Mouse (Mus musculus) kidney, postnatal 0 days (tissue): ENCODE data around the gene Ptpn4. TPM values are rescaled to one million over a fixed set of nuclear protein-coding genes. Genes with fewer than 3 reads are reported as not detected.
A peak's percentile ranks its signal among the peaks of the same experiment; 100 is the strongest.

Source experiments
- ATAC-seq: fragments of 200-750 bp; cut with Nextera tagmentation; replicated peaks from 2 replicates; pipeline ENCODE4 v1.8.0; 2017; ENCODE audit warnings: low read depth, moderate number of reproducible peaks, moderate TSS enrichment, moderate library complexity; ENCODE audit not compliant: low FRiP score
- DNase-seq: peaks from one replicate; pipeline ENCODE4 v3.0.0-alpha.2; 2016; ENCODE audit warnings: low spot score
- H3K27ac ChIP-seq: fragments of 300-500 bp; sonication (generic); 2 replicates; pipeline ENCODE4 v1.5.1; 2014; ENCODE audit warnings: mild to moderate bottlenecking
- H3K27me3 ChIP-seq: fragments of 300-500 bp; sonication (generic); 2 replicates; pipeline ENCODE4 v1.6.1; 2014; ENCODE audit warnings: low read length, mixed read lengths; ENCODE audit not compliant: insufficient read depth
- H3K36me3 ChIP-seq: fragments of 300-500 bp; sonication (generic); 2 replicates; pipeline ENCODE4 v1.6.1; 2014; ENCODE audit warnings: low read length, mixed read lengths; ENCODE audit not compliant: insufficient read depth
- H3K4me1 ChIP-seq: fragments of 300-500 bp; sonication (generic); replicated peaks from 2 replicates; pipeline ENCODE4 v1.6.1; 2014; ENCODE audit warnings: antibody characterized with exemption, low read length, mixed read lengths; ENCODE audit not compliant: insufficient read depth
- H3K4me2 ChIP-seq: fragments of 300-500 bp; sonication (generic); 2 replicates; pipeline ENCODE4 v1.6.1; 2014; ENCODE audit warnings: mild to moderate bottlenecking, low read length, moderate library complexity, mixed read lengths
- H3K4me3 ChIP-seq: fragments of 300-500 bp; sonication (generic); replicated peaks from 2 replicates; pipeline ENCODE4 v1.5.1; 2014; ENCODE audit warnings: low read depth, low read length
- H3K9ac ChIP-seq: fragments of 300-500 bp; sonication (generic); 2 replicates; pipeline ENCODE4 v1.6.1; 2014; ENCODE audit warnings: low read depth, low read length
- H3K9me3 ChIP-seq: fragments of 300-500 bp; sonication (generic); replicated peaks from 2 replicates; pipeline ENCODE4 v1.6.1; 2016; ENCODE audit warnings: low read length, inconsistent platforms, mixed read lengths
- CTCF ChIP-seq: IDR thresholded peaks from 2 replicates; pipeline ENCODE4 v1.5.1; 2016; ENCODE audit warnings: antibody characterized with exemption, low read depth, mild to moderate bottlenecking, moderate library complexity
- WGBS: fragments of 180-500 bp; shearing (Covaris S2); extraction: QIAGEN DNeasy Blood & Tissue Kit; methylation state at CpG from one replicate; pipeline ENCODE4 v1.1.7; 2014; 5-methylcytosine and 5-hydroxymethylcytosine counted together
- polyA plus RNA-seq: library from polyadenylated mRNA; unstranded; fragments of >200 nt; fragmentation: Nextera tagmentation; extraction: Ambion mirVana; gene quantifications from 2 replicates; pipeline ENCODE4 v1.2.1, GENCODE M21; 2015

Gene Ptpn4
- polyA plus RNA-seq, 1 experiment from 2014 or later = 5.9 TPM

DNA sequence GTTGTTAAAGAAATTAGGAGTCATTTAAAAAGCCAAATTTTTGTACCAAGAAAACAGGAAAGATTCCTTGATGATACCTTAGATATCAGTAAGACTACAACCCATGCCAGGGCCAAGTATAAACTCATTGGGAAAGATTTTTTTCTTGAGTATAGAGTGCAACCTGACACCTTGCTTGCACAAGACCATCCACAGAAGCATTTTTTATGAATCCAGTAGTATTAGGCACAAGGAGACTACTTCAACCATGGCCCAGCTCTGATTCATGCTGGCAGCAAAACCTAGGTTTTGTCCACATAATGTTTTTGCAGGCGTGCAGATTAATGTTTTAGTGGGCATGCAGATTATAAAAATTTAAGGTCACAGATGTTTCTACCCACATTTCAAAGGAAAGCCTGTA, 46.8 kb downstream of the Ptpn4 start:
- Histone ChIP-seq H3K4me2 (no peak overlapping the region), H3K4me1 (no peaks in the 10 kb centered on the region), H3K9ac (no peak overlapping the region), H3K27ac (no peak overlapping the region), H3K4me3 (no peak overlapping the region), H3K27me3 (no peaks in the 10 kb centered on the region), H3K36me3 (no peaks in the 10 kb centered on the region), H3K9me3 (no peaks in the 10 kb centered on the region)
- no peak for ATAC-seq
- TF ChIP-seq CTCF = no peak
- DNase-seq = no peak
- 48% methylated on average over 1 of the region's 1 CpGs for WGBS

DNA sequence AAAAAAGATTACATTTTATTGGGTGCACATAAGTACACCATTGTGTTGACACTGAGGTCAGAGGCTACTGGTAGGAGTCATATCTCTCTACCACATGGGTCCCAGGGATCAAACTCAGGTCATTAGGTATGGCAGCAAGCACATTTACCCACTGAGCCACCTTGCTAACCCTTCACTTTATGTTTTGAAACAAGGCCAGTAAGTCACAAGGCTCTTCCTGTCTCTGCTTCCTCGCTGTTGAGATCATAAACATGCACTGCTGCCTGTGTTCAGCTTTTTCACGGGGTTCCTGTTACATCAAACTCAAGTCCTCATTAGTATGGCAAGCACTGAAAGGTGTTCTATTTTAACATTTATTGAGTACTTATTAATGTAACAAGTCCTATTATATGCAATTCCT, 61.5 kb downstream of the Ptpn4 start:
- H3K27ac ChIP-seq = no peak overlapping the region
- H3K27me3 ChIP-seq = no peaks in the 10 kb centered on the region
- no peaks in the 10 kb centered on the region for H3K36me3 ChIP-seq
- no peak overlapping the region for H3K9ac ChIP-seq
- H3K9me3 ChIP-seq = no peaks in the 10 kb centered on the region
- DNase-seq (no peak), ATAC-seq (no peak)
- H3K4me1 ChIP-seq = no peaks in the 10 kb centered on the region
- no peak overlapping the region for H3K4me2 ChIP-seq
- no peak overlapping the region for H3K4me3 ChIP-seq
- WGBS = 68% methylated on average over 2 of the region's 2 CpGs
- no peak for TF ChIP-seq CTCF

DNA sequence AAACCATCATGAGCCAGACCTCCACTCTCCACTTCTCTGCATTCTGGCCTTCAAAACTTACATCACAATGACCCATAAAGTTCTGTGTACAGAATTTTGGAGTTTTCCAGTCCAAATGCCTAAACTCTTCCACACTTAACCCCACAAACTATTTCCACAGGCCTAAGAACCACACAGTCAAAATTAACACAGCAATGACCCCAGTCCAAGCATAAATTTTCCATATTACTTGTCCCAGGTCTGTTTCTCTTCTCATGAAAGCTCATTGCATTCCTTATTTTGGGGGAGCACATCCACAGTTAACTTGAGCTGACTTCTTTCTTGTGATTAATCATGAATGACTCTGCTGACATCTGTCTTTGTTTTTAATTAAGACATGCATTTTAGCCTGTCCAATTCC, 101.7 kb downstream of the Ptpn4 start:
- no peak for TF ChIP-seq CTCF
- Histone ChIP-seq H3K4me1 (no peaks in the 10 kb centered on the region), H3K9ac (no peak overlapping the region), H3K36me3 (peaks cover 13% of the 10 kb centered on the region; the same call in 1 of the 2 replicates), H3K27me3 (no peaks in the 10 kb centered on the region), H3K9me3 (peaks cover 8% of the 10 kb centered on the region; the same call in 1 of the 2 replicates), H3K4me3 (no peak overlapping the region), H3K27ac (no peak overlapping the region), H3K4me2 (no peak overlapping the region)
- ATAC-seq (0 out of 2 replicates have a peak, but pooled peaks have one; percentile 21), DNase-seq (peak; percentile 82)

DNA sequence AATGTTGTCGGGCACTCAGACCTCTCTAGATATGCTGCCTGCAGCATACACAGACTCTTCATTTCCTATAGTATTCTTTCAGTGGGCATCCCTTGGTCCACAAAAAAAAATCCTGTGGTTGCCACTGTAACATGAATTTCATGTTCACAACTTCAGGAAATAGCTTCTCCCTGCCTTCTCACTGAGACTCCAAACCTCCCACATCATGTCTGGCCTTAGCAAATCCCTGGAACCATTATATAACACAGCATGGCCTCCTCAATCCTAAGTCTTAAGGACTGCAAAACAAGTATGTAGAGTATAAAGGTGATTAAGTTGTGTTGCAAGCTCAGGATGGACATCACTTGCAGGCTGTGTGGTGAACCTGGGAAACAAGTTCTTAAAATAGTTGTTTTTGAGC, 102.6 kb downstream of the Ptpn4 start:
- Histone ChIP-seq H3K4me1 (no peaks in the 10 kb centered on the region), H3K9me3 (peaks cover 4% of the 10 kb centered on the region; the same call in 1 of the 2 replicates), H3K27me3 (no peaks in the 10 kb centered on the region), H3K4me3 (no peak overlapping the region), H3K9ac (no peak overlapping the region), H3K27ac (no peak overlapping the region), H3K4me2 (no peak overlapping the region), H3K36me3 (peaks cover 6% of the 10 kb centered on the region; the same call in 1 of the 2 replicates)
- ATAC-seq = no peak
- 95% methylated on average over 1 of the region's 1 CpGs for WGBS
- no peak for DNase-seq
- no peak for TF ChIP-seq CTCF

DNA sequence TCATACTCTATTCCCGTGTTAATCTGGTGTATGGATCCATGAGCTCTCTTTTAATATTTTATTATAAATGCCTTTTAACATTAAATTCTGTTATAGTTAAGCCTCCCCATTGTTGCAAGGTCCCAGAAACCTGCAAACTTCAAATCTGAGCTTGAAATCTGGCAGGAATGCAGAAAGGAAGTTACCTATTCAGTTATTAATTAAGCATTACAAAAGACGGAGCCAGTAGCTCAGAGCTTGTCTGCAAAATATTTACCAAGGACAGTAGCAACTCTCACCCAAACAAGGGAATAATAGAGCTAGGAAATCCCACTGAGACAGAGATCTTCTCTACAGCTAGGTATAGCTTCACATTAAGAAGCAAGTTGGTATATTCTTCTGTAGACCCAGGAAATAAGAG, 106.2 kb downstream of the Ptpn4 start:
- no peaks in the 10 kb centered on the region for H3K27me3 ChIP-seq
- no peak overlapping the region for H3K9ac ChIP-seq
- no peak for ATAC-seq
- no peak for TF ChIP-seq CTCF
- no peak for DNase-seq
- 64% methylated on average over 2 of the region's 2 CpGs for WGBS
- H3K9me3 ChIP-seq = no peaks in the 10 kb centered on the region
- no peaks in the 10 kb centered on the region for H3K4me1 ChIP-seq
- no peak overlapping the region for H3K4me3 ChIP-seq
- no peak overlapping the region for H3K4me2 ChIP-seq
- no peaks in the 10 kb centered on the region for H3K36me3 ChIP-seq
- no peak overlapping the region for H3K27ac ChIP-seq

DNA sequence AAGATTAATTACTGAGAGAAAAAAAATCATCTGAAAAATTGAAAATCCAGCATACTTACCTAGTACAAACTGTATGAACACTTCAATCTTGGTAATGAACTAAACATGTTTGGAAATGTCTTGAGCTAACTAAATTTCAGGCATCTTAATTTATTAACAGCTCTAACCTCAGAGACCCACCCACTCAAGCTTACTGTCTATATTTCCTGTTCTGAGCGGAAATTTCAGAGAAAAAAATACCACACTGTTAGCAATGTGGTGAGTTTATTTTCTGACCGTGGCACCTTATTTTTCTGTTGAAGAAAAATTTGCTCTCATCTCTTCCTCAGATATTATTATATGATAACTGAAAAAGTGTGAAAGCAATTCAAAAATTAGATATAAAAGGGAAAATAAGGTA, 124.4 kb downstream of the Ptpn4 start:
- DNase-seq = no peak
- Histone ChIP-seq H3K4me2 (no peak overlapping the region), H3K36me3 (no peaks in the 10 kb centered on the region), H3K4me3 (no peak overlapping the region), H3K27ac (no peak overlapping the region), H3K9me3 (no peaks in the 10 kb centered on the region), H3K27me3 (no peaks in the 10 kb centered on the region), H3K9ac (no peak overlapping the region), H3K4me1 (no peaks in the 10 kb centered on the region)
- 47% methylated on average over 2 of the region's 2 CpGs for WGBS
- TF ChIP-seq CTCF = no peak
- ATAC-seq = no peak
